Mouse (Mus musculus): ENCODE data around the gene Gja1.

- TF ChIP-seq CTCF (IDR thresholded peaks at IDR 0.05; ENCODE audit: control insufficient read depth, insufficient read depth, insufficient replicate concordance, low read depth, low read length) (no peak), POLR2A (IDR thresholded peaks at IDR 0.05; ENCODE audit: control insufficient read depth, low read depth, low read length) (no peak)
Observed at GRCm38 (mm10) chr10:56425016-56425798, 48.1 kb downstream of the Gja1 start.

Measured in testis, adult 2 months (tissue).